Mouse (Mus musculus): ENCODE measurements around the gene Agmat. TPM values are rescaled to one million over a fixed set of nuclear protein-coding genes. Genes with fewer than 3 reads are reported as not detected.

Agmat gene
- polyA plus RNA-seq, 1 experiment: 13.3 TPM

DNA sequence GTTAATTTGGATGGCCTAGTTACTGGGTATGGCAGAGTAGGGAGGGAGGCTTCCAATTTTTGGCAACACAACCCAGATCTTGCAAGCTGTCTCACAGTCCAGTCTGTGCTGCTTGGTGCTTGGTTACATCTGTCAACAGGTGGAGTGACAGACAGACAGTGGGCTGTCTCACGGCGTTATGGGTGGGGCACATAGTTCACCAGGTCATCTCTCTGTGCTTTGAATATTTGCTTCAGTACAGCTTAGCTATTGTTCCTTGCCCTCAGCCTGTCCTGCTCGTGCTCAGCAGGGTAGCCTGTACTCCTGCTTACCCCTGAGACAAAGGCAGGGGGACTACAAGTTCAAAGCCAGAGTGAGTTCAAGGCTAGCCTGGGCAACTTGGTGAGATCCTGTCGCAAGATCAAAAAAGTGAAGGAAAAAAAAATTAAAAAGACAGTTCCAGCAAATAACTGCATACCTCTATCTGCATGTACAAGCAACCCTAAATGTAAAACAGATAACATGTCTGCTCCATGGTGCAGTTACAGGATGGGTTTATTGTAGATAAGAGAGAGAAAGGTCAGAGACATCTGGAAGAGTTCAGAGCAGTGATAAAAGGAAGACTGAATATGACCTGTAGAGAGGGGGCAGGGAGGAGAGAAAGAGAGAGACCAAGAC lies 5.1 kb downstream of the Agmat start:
- TF ChIP-seq CTCF (IDR thresholded peaks at IDR 0.05; ENCODE audit: extremely low read depth, insufficient read length, insufficient replicate concordance, low read depth, low read length): no peak
- TF ChIP-seq POLR2A (IDR thresholded peaks at IDR 0.05; ENCODE audit: low read depth, low read length): no peak
- Histone ChIP-seq H3K27me3 (ENCODE audit: control insufficient read depth, insufficient read depth, low read length) (no peaks in the 10 kb centered on the region), H3K27ac (ENCODE audit: insufficient read depth, low read depth, low read length) (no peak overlapping the region), H3K36me3 (ENCODE audit: control insufficient read depth, insufficient read depth, low read length) (no peaks in the 10 kb centered on the region), H3K4me1 (ENCODE audit: control insufficient read depth, insufficient read depth, insufficient read length, low read length) (peaks cover 7% of the 10 kb centered on the region), H3K4me3 (ENCODE audit: low read depth, low read length) (no peak overlapping the region)
- 34% methylated on average over 4 of the region's 4 CpGs for WGBS

DNA sequence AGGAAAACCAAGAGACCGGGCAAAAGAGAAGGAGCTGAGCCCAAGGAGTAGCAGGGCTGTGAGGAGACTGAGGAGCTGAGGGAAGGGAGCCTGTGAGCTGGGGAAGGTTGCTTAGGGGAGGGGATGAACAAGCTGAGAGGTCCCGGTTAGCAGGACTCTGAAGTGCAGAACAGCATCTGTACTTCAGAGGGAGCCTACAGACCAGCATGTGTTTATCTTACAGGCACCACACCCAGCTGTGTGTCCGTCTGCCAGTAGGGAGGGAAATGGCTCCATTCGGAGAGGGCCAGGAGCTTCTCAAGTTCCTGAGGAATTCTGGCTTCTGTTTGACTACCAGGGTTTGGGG lies 5.6 kb downstream of the Agmat start:
- peaks cover 5% of the 10 kb centered on the region for H3K4me1 ChIP-seq (ENCODE audit: control insufficient read depth, insufficient read depth, insufficient read length, low read length)
- TF ChIP-seq POLR2A (IDR thresholded peaks at IDR 0.05; ENCODE audit: low read depth, low read length): no peak
- no peak for TF ChIP-seq CTCF (IDR thresholded peaks at IDR 0.05; ENCODE audit: extremely low read depth, insufficient read length, insufficient replicate concordance, low read depth, low read length)
- WGBS: 15% methylated on average over 4 of the region's 4 CpGs
- no peak overlapping the region for H3K4me3 ChIP-seq (ENCODE audit: low read depth, low read length)
- H3K27me3 ChIP-seq (ENCODE audit: control insufficient read depth, insufficient read depth, low read length): no peaks in the 10 kb centered on the region
- no peaks in the 10 kb centered on the region for H3K36me3 ChIP-seq (ENCODE audit: control insufficient read depth, insufficient read depth, low read length)
- H3K27ac ChIP-seq (ENCODE audit: insufficient read depth, low read depth, low read length): no peak overlapping the region

DNA sequence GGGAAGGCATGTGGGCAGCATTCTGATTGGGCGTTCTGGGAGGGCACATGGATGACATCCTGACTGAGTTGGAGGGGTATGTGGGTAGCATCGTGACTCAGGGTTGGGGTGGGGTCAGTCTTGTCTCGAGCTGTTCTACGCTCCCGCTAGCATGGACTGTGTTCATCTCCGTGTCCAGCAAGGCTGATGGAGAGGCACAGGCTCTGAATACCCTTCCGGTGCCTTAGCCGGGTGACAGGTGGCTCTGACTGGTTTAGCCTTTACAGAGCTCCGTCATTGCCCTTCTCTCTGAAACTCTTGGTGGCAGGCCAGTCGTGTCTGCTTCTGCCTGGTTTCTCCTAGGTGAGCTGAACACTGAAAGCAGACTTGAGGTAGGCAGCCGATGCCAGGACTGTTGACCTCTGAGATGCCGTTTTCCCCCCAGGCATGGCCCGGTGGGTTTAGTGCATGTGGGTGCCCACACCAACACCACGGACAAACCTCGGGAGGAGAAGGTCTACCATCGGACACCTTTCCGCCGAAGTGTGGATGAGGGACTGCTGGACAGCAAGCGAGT lies 9.0 kb downstream of the Agmat start:
- no peaks in the 10 kb centered on the region for H3K27me3 ChIP-seq (ENCODE audit: control insufficient read depth, insufficient read depth, low read length)
- H3K4me1 ChIP-seq (ENCODE audit: control insufficient read depth, insufficient read depth, insufficient read length, low read length): peaks cover 5% of the 10 kb centered on the region
- no peak overlapping the region for H3K4me3 ChIP-seq (ENCODE audit: low read depth, low read length)
- H3K36me3 ChIP-seq (ENCODE audit: control insufficient read depth, insufficient read depth, low read length): peaks cover 6% of the 10 kb centered on the region; the same call in 1 of the 2 replicates
- TF ChIP-seq CTCF (IDR thresholded peaks at IDR 0.05; ENCODE audit: extremely low read depth, insufficient read length, insufficient replicate concordance, low read depth, low read length): no peak
- no peak for TF ChIP-seq POLR2A (IDR thresholded peaks at IDR 0.05; ENCODE audit: low read depth, low read length)
- WGBS: 93% methylated on average over 19 of the region's 19 CpGs
- no peak overlapping the region for H3K27ac ChIP-seq (ENCODE audit: insufficient read depth, low read depth, low read length)

DNA sequence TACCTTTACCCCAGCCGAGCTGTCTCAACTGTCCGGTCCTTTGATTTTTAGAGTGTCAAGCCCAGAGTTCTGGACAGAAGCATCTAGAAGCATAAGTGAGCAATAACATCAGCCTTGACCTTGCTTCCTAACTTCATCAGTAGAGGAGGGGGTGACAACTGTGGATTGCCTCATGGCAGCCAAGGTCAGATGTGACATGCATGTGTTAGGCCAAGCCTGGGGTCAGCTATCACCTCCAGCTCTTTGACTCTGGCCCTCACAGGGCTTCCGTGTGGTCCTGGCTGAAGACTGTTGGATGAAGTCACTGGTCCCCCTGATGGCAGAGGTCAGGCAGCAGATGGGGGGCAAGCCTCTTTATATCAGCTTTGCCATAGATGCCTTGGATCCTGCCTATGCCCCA lies 10.7 kb downstream of the Agmat start:
- TF ChIP-seq POLR2A (IDR thresholded peaks at IDR 0.05; ENCODE audit: low read depth, low read length) (no peak), CTCF (IDR thresholded peaks at IDR 0.05; ENCODE audit: extremely low read depth, insufficient read length, insufficient replicate concordance, low read depth, low read length) (no peak)
- peaks cover under 1% of the 10 kb centered on the region; the same call in 1 of the 2 replicates for H3K4me1 ChIP-seq (ENCODE audit: control insufficient read depth, insufficient read depth, insufficient read length, low read length)
- H3K4me3 ChIP-seq (ENCODE audit: low read depth, low read length): no peak overlapping the region
- 90% methylated on average over 3 of the region's 3 CpGs for WGBS
- no peak overlapping the region for H3K27ac ChIP-seq (ENCODE audit: insufficient read depth, low read depth, low read length)
- peaks cover 16% of the 10 kb centered on the region for H3K36me3 ChIP-seq (ENCODE audit: control insufficient read depth, insufficient read depth, low read length)
- H3K27me3 ChIP-seq (ENCODE audit: control insufficient read depth, insufficient read depth, low read length): no peaks in the 10 kb centered on the region

DNA sequence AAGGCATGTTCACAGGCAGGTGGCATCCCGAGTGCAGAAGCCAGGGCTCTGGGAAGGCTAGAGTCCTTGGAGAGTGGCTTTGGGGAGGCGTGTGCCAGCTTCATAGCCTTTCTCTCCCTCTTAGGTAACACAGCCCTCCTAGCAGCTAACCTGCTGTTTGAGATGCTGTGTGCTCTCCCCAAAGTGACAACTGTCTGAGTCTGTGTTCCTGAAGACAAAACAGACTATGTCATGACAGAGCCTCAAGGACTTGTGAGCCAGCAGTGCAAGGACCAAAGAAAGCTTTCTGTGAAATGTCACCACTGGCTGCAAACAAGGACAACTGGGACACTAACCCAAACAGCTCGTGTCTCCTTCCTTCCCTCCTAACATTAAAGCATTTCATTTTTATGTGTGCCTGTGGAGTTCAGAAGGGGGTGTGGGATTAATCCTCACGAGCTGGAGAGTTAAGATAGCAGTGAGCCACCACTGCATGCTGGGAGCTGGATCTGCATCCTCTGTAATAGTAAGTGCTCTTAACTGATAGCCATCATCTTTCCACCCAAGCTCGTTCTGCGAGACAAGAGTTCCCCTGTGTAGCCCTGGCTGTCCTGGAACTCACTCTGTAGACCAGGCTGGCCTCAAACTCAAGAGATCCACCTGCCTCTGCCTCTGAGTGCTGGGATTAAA lies 12.5 kb downstream of the Agmat start:
- H3K4me1 ChIP-seq (ENCODE audit: control insufficient read depth, insufficient read depth, insufficient read length, low read length): no peaks in the 10 kb centered on the region; the same call in 1 of the 2 replicates
- WGBS: 70% methylated on average over 6 of the region's 6 CpGs
- no peak overlapping the region for H3K4me3 ChIP-seq (ENCODE audit: low read depth, low read length)
- peaks cover 34% of the 10 kb centered on the region for H3K36me3 ChIP-seq (ENCODE audit: control insufficient read depth, insufficient read depth, low read length)
- H3K27ac ChIP-seq (ENCODE audit: insufficient read depth, low read depth, low read length): no peak overlapping the region
- TF ChIP-seq CTCF (IDR thresholded peaks at IDR 0.05; ENCODE audit: extremely low read depth, insufficient read length, insufficient replicate concordance, low read depth, low read length) (no peak), POLR2A (IDR thresholded peaks at IDR 0.05; ENCODE audit: low read depth, low read length) (no peak)
- no peaks in the 10 kb centered on the region for H3K27me3 ChIP-seq (ENCODE audit: control insufficient read depth, insufficient read depth, low read length)

DNA sequence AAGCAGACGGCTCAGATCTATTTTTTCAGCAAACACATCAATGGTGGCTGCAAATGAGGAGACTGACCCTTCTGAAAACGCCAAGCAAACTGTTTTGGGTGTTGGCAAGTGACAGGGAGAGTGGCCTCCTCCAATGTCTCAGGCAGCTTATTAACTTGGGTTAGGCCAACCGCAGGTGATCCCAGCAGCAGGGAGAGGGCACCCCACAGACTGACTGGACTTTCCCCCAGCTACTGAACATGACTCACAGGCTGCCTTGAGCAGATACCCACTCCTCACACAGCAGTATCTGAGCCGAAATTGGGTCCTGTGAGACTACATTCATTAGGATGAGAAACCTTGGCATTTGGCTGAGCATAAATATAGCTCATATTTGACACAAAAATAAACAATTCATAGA lies 14.5 kb downstream of the Agmat start:
- TF ChIP-seq POLR2A (IDR thresholded peaks at IDR 0.05; ENCODE audit: low read depth, low read length): no peak
- TF ChIP-seq CTCF (IDR thresholded peaks at IDR 0.05; ENCODE audit: extremely low read depth, insufficient read length, insufficient replicate concordance, low read depth, low read length): no peak
- no peak overlapping the region for H3K4me3 ChIP-seq (ENCODE audit: low read depth, low read length)
- 64% methylated on average over 4 of the region's 4 CpGs for WGBS
- no peaks in the 10 kb centered on the region; the same call in none of the 2 replicates for H3K4me1 ChIP-seq (ENCODE audit: control insufficient read depth, insufficient read depth, insufficient read length, low read length)
- H3K27me3 ChIP-seq (ENCODE audit: control insufficient read depth, insufficient read depth, low read length): no peaks in the 10 kb centered on the region
- H3K27ac ChIP-seq (ENCODE audit: insufficient read depth, low read depth, low read length): no peak overlapping the region
- H3K36me3 ChIP-seq (ENCODE audit: control insufficient read depth, insufficient read depth, low read length): peaks cover 44% of the 10 kb centered on the region

DNA sequence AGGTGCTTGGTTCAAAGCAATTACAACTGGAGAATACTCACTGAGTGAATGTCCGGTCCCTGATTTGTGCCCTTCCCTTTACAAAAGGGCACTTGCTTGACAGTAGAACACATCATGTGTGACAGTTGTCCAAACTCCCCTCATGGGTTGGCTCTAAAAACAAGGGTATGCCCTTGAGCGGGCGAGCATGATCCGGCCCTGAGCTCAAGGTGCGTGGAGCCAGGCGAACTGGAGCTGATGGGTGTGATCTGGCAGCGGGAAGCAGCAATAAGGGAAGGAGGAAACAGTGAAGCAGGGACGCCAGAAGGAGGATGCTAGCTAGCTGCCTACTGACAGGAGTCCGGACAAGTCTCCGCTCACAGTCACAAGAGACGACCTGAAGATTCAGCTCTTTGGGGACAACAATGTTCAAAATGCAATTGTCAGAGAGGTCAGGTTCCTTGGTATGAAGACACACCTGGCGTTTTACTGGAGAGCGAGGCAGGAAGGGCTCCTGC lies 15.7 kb downstream of the Agmat start:
- no peaks in the 10 kb centered on the region for H3K27me3 ChIP-seq (ENCODE audit: control insufficient read depth, insufficient read depth, low read length)
- WGBS: 87% methylated on average over 13 of the region's 13 CpGs
- H3K4me1 ChIP-seq (ENCODE audit: control insufficient read depth, insufficient read depth, insufficient read length, low read length): peaks cover under 1% of the 10 kb centered on the region
- no peak overlapping the region for H3K4me3 ChIP-seq (ENCODE audit: low read depth, low read length)
- peaks cover 51% of the 10 kb centered on the region for H3K36me3 ChIP-seq (ENCODE audit: control insufficient read depth, insufficient read depth, low read length)
- no peak overlapping the region for H3K27ac ChIP-seq (ENCODE audit: insufficient read depth, low read depth, low read length)
- no peak for TF ChIP-seq POLR2A (IDR thresholded peaks at IDR 0.05; ENCODE audit: low read depth, low read length)
- TF ChIP-seq CTCF (IDR thresholded peaks at IDR 0.05; ENCODE audit: extremely low read depth, insufficient read length, insufficient replicate concordance, low read depth, low read length): no peak

Measured in small intestine, adult 2 months (tissue).